Mouse (Mus musculus) liver, embryonic 16.5 days (tissue): ENCODE measurements around the gene Rtn2. TPM values are rescaled to one million over a fixed set of nuclear protein-coding genes. Genes with fewer than 3 reads are reported as not detected.
A peak's percentile ranks its signal among the peaks of the same experiment; 100 is the strongest.

Experiments
- ATAC-seq: fragments of 200-750 bp; cut with Nextera tagmentation; 2 replicates; pipeline ENCODE4 v1.8.0; 2017; ENCODE audit warnings: low read depth, mild to moderate bottlenecking, moderate number of reproducible peaks, moderate library complexity
- H3K27ac ChIP-seq: fragments of 300-500 bp; sonication (generic); 2 replicates; pipeline ENCODE4 v1.5.1; 2014; ENCODE audit warnings: mild to moderate bottlenecking, low read length
- H3K27me3 ChIP-seq: fragments of 300-500 bp; sonication (generic); 2 replicates; pipeline ENCODE4 v1.6.1; 2014; ENCODE audit warnings: low read depth, low read length, mixed read lengths; ENCODE audit not compliant: control insufficient read depth, insufficient read depth
- H3K36me3 ChIP-seq: fragments of 300-500 bp; sonication (generic); 2 replicates; pipeline ENCODE4 v1.6.1; 2014; ENCODE audit warnings: mild to moderate bottlenecking; ENCODE audit not compliant: control insufficient read depth, insufficient read depth
- H3K4me1 ChIP-seq: fragments of 300-500 bp; sonication (generic); 2 replicates; pipeline ENCODE4 v1.6.1; 2014; ENCODE audit warnings: low read depth, low read length, mixed read lengths; ENCODE audit not compliant: control insufficient read depth
- H3K4me2 ChIP-seq: fragments of 300-500 bp; sonication (generic); 2 replicates; pipeline ENCODE4 v1.6.1; 2014; ENCODE audit warnings: low read depth, low read length, mixed read lengths
- H3K4me3 ChIP-seq: fragments of 300-500 bp; sonication (generic); 2 replicates; pipeline ENCODE4 v1.5.1; 2014; ENCODE audit warnings: low read depth, mild to moderate bottlenecking, low read length
- H3K9ac ChIP-seq: fragments of 300-500 bp; sonication (generic); 2 replicates; pipeline ENCODE4 v1.6.1; 2014; ENCODE audit warnings: low read depth, low read length
- H3K9me3 ChIP-seq: fragments of 300-500 bp; sonication (generic); replicated peaks from 2 replicates; pipeline ENCODE4 v1.6.1; 2016; ENCODE audit warnings: low read length; ENCODE audit not compliant: control insufficient read depth
- WGBS: fragments of 180-500 bp; shearing (Covaris S2); extraction: QIAGEN DNeasy Blood & Tissue Kit; methylation state at CpG from one replicate; pipeline ENCODE4 v1.1.7; 2014; ENCODE audit not compliant: insufficient replicate concordance; 5-methylcytosine and 5-hydroxymethylcytosine counted together
- polyA plus RNA-seq: library from polyadenylated mRNA; unstranded; fragments of >200 nt; fragmentation: Nextera tagmentation; extraction: Ambion mirVana; gene quantifications from 2 replicates; pipeline ENCODE4 v1.2.1, GENCODE M21; 2015

The Rtn2 gene
- polyA plus RNA-seq, 1 experiment from 2014 or later = 4.1 TPM

GRCm38 (mm10) chr7:19327128-19327527 lies 44.7 kb downstream of the Rtn2 start:
- Histone ChIP-seq H3K4me1 (peaks cover 24% of the 10 kb centered on the region), H3K9me3 (0 out of 2 replicates have a peak, but pooled peaks cover 3% of the 10 kb centered on the region), H3K27ac (0 out of 2 replicates have a peak overlapping the region, but pooled peaks have one; percentile 30), H3K27me3 (peaks cover 21% of the 10 kb centered on the region), H3K9ac (peak overlapping the region; percentile 59), H3K4me3 (peak overlapping the region; percentile 47), H3K4me2 (peak overlapping the region; percentile 65), H3K36me3 (no peaks in the 10 kb centered on the region)
- ATAC-seq = peak; percentile 70
- under 1% methylated on average over 22 of the region's 22 CpGs for WGBS

- Histone ChIP-seq H3K9ac (no peak overlapping the region), H3K36me3 (no peaks in the 10 kb centered on the region), H3K9me3 (0 out of 2 replicates have a peak, but pooled peaks cover 3% of the 10 kb centered on the region), H3K4me2 (no peak overlapping the region; the same call in 1 of the 2 replicates), H3K27me3 (peaks cover 17% of the 10 kb centered on the region), H3K27ac (no peak overlapping the region), H3K4me3 (no peak overlapping the region), H3K4me1 (peaks cover 28% of the 10 kb centered on the region)
- 68% methylated on average over 5 of the region's 5 CpGs for WGBS
- no peak for ATAC-seq
Observed at GRCm38 (mm10) chr7:19327782-19328181, 45.4 kb downstream of the Rtn2 start.

GRCm38 (mm10) chr7:19328425-19328824 lies 46.0 kb downstream of the Rtn2 start:
- Histone ChIP-seq H3K36me3 (no peaks in the 10 kb centered on the region), H3K27me3 (peaks cover 15% of the 10 kb centered on the region), H3K27ac (no peak overlapping the region), H3K4me3 (no peak overlapping the region), H3K4me1 (peaks cover 30% of the 10 kb centered on the region), H3K9me3 (0 out of 2 replicates have a peak, but pooled peaks cover 3% of the 10 kb centered on the region), H3K4me2 (no peak overlapping the region), H3K9ac (no peak overlapping the region)
- ATAC-seq = no peak

- Histone ChIP-seq H3K4me3 (no peak overlapping the region), H3K4me2 (no peak overlapping the region), H3K27me3 (peaks cover 11% of the 10 kb centered on the region), H3K9ac (no peak overlapping the region), H3K4me1 (peaks cover 15% of the 10 kb centered on the region), H3K9me3 (0 out of 2 replicates have a peak, but pooled peaks cover 3% of the 10 kb centered on the region), H3K36me3 (no peaks in the 10 kb centered on the region), H3K27ac (no peak overlapping the region)
- ATAC-seq = no peak
- 38% methylated on average over 2 of the region's 2 CpGs for WGBS
Observed at GRCm38 (mm10) chr7:19331910-19332309, 49.5 kb downstream of the Rtn2 start.

- ATAC-seq = peak; percentile 60
- H3K27me3 ChIP-seq = peaks cover 7% of the 10 kb centered on the region
- peak overlapping the region; percentile 81 for H3K4me2 ChIP-seq
- H3K27ac ChIP-seq = peak overlapping the region; percentile 59; the same call in 1 of the 2 replicates
- peak overlapping the region; percentile 66 for H3K4me3 ChIP-seq
- no peaks in the 10 kb centered on the region for H3K36me3 ChIP-seq
- 0 out of 2 replicates have a peak, but pooled peaks cover 3% of the 10 kb centered on the region for H3K9me3 ChIP-seq
- under 1% methylated on average over 52 of the region's 52 CpGs for WGBS
- peaks cover 6% of the 10 kb centered on the region for H3K4me1 ChIP-seq
- peak overlapping the region; percentile 61 for H3K9ac ChIP-seq
Observed at GRCm38 (mm10) chr7:19332709-19333352, 50.4 kb downstream of the Rtn2 start.

- WGBS = 29% methylated on average over 3 of the region's 3 CpGs
- H3K4me1 ChIP-seq = peaks cover 8% of the 10 kb centered on the region; the same call in 1 of the 2 replicates
- no peak overlapping the region for H3K27ac ChIP-seq
- H3K36me3 ChIP-seq = no peaks in the 10 kb centered on the region
- H3K9ac ChIP-seq = no peak overlapping the region
- ATAC-seq = peak; percentile 45; the same call in 1 of the 2 replicates
- peaks cover 7% of the 10 kb centered on the region for H3K27me3 ChIP-seq
- no peak overlapping the region for H3K4me3 ChIP-seq
- H3K9me3 ChIP-seq = no peaks in the 10 kb centered on the region
- H3K4me2 ChIP-seq = no peak overlapping the region
Observed at GRCm38 (mm10) chr7:19335583-19335982, 53.2 kb downstream of the Rtn2 start.

GRCm38 (mm10) chr7:19337122-19337521 lies 54.7 kb downstream of the Rtn2 start:
- H3K27me3 ChIP-seq = peaks cover 20% of the 10 kb centered on the region
- ATAC-seq = no peak
- no peak overlapping the region for H3K27ac ChIP-seq
- H3K36me3 ChIP-seq = no peaks in the 10 kb centered on the region
- H3K4me3 ChIP-seq = no peak overlapping the region
- no peak overlapping the region for H3K9ac ChIP-seq
- H3K9me3 ChIP-seq = no peaks in the 10 kb centered on the region
- WGBS = 43% methylated on average over 10 of the region's 10 CpGs
- peaks cover 12% of the 10 kb centered on the region for H3K4me1 ChIP-seq
- H3K4me2 ChIP-seq = no peak overlapping the region

GRCm38 (mm10) chr7:19338060-19338459 lies 55.6 kb downstream of the Rtn2 start:
- H3K36me3 ChIP-seq = no peaks in the 10 kb centered on the region
- no peak overlapping the region for H3K9ac ChIP-seq
- no peak overlapping the region for H3K27ac ChIP-seq
- no peak overlapping the region for H3K4me3 ChIP-seq
- ATAC-seq = 0 out of 2 replicates have a peak, but pooled peaks have one; percentile 17
- no peaks in the 10 kb centered on the region for H3K9me3 ChIP-seq
- WGBS = 39% methylated on average over 2 of the region's 2 CpGs
- peaks cover 24% of the 10 kb centered on the region for H3K27me3 ChIP-seq
- H3K4me2 ChIP-seq = no peak overlapping the region
- peaks cover 11% of the 10 kb centered on the region for H3K4me1 ChIP-seq

- WGBS = 48% methylated on average over 7 of the region's 7 CpGs
- no peak for ATAC-seq
- Histone ChIP-seq H3K9ac (no peak overlapping the region), H3K27ac (no peak overlapping the region), H3K36me3 (no peaks in the 10 kb centered on the region), H3K4me1 (peaks cover 11% of the 10 kb centered on the region), H3K4me3 (no peak overlapping the region), H3K9me3 (no peaks in the 10 kb centered on the region), H3K27me3 (peaks cover 24% of the 10 kb centered on the region), H3K4me2 (no peak overlapping the region)
Observed at GRCm38 (mm10) chr7:19338596-19338995, 56.2 kb downstream of the Rtn2 start.
